Mouse (Mus musculus): ENCODE data around the gene Pid1.

- no peak for TF ChIP-seq POLR2A (IDR thresholded peaks at IDR 0.05; ENCODE audit: borderline replicate concordance, extremely low read depth, low read depth, low read length)
- no peak for TF ChIP-seq CTCF (IDR thresholded peaks at IDR 0.05; ENCODE audit: insufficient read depth, low read length)
These were observed 257.2 kb downstream of the Pid1 start for GRCm38 (mm10) chr1:84106756-84107155.

All from lung, adult 2 months (tissue).